Mouse (Mus musculus) G1E-ER4 (cell line): ENCODE measurements around the gene Trim2. TPM values are rescaled to one million over a fixed set of nuclear protein-coding genes. Genes with fewer than 3 reads are reported as not detected.

Experiments used
- GATA1 ChIP-seq: IDR thresholded peaks from one replicate; pipeline ENCODE4 v1.8.0; 2012; ENCODE audit warnings: low read length, inconsistent platforms
- polyA plus RNA-seq: library from polyadenylated mRNA; stranded (reverse); fragments of >175 nt; gene quantifications from 2 replicates; pipeline ENCODE4 v1.2.3, GENCODE M21; 2012

The Trim2 gene
- polyA plus RNA-seq, 1 experiment, result not detected

GRCm38 (mm10) chr3:84278809-84279208 lies 27.9 kb downstream of the Trim2 start:
- TF ChIP-seq GATA1, result no peak

- no peak for TF ChIP-seq GATA1
Observed at GRCm38 (mm10) chr3:84275124-84275523, 31.6 kb downstream of the Trim2 start.

- no peak for TF ChIP-seq GATA1
Observed at GRCm38 (mm10) chr3:84272293-84273015, 34.2 kb downstream of the Trim2 start.

- no peak for TF ChIP-seq GATA1
Observed at GRCm38 (mm10) chr3:84271794-84272193, 34.9 kb downstream of the Trim2 start.

- no peak for TF ChIP-seq GATA1
Observed at GRCm38 (mm10) chr3:84271058-84271457, 35.6 kb downstream of the Trim2 start.

GRCm38 (mm10) chr3:84270624-84270995 lies 36.1 kb downstream of the Trim2 start:
- TF ChIP-seq GATA1, result no peak

- no peak for TF ChIP-seq GATA1
Observed at GRCm38 (mm10) chr3:84269987-84270623, 36.6 kb downstream of the Trim2 start.

GRCm38 (mm10) chr3:84268434-84268833 lies 38.2 kb downstream of the Trim2 start:
- TF ChIP-seq GATA1, result no peak

GRCm38 (mm10) chr3:84266391-84266931 lies 40.2 kb downstream of the Trim2 start:
- no peak for TF ChIP-seq GATA1

- TF ChIP-seq GATA1, result no peak
Observed at GRCm38 (mm10) chr3:84265084-84265483, 41.6 kb downstream of the Trim2 start.

- TF ChIP-seq GATA1, result no peak
Observed at GRCm38 (mm10) chr3:84264395-84264794, 42.3 kb downstream of the Trim2 start.

GRCm38 (mm10) chr3:84262804-84263203 lies 43.9 kb downstream of the Trim2 start:
- TF ChIP-seq GATA1, result no peak

GRCm38 (mm10) chr3:84261863-84262262 lies 44.8 kb downstream of the Trim2 start:
- TF ChIP-seq GATA1, result no peak

- no peak for TF ChIP-seq GATA1
Observed at GRCm38 (mm10) chr3:84260837-84261236, 45.8 kb downstream of the Trim2 start.

GRCm38 (mm10) chr3:84260024-84260535 lies 46.6 kb downstream of the Trim2 start:
- TF ChIP-seq GATA1, result no peak

- TF ChIP-seq GATA1, result no peak
Observed at GRCm38 (mm10) chr3:84259281-84260023, 47.2 kb downstream of the Trim2 start.
